Mouse (Mus musculus) colon, adult 2 months (tissue): ENCODE measurements around the gene Btbd19. TPM values are rescaled to one million over a fixed set of nuclear protein-coding genes. Genes with fewer than 3 reads are reported as not detected.

Experiments used
- polyA plus RNA-seq: library from polyadenylated mRNA; depleted of rRNA; stranded (reverse); fragments of >200 nt; gene quantifications from 2 replicates; pipeline ENCODE4 v1.2.3, GENCODE M21; 2012; rRNA removed

The Btbd19 gene
- polyA plus RNA-seq = 7.5 and 10.5 TPM in 2 replicates

DNA sequence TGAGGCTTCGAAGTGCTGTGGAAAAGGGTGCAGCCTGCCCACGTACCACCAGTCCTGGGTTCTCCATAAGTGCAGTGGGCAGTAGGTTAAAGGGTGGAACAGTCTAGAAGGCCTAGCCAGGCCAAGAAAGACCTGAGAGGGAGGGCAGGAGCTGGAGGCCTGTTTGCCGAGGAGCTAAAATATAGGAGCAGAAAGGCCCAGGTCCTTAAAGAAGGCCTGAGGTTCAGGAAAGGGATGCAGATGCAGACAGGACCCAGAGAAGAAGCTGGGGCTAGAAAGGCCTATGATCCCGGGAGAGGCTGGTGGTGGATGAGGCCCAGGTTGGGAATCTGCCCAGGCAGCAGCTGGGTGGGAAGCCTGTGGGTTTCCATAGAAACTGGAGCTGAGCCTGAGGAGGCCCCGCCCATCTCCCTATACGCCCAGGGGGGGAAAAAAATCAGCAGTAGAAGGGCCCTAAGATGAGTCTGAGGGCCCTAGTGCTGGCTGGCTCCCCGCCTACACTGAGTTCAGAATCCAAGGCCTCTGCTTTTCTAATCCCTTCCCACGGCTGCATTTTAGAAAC, at the start of gene Btbd19:
Gene Btbd19 (minus strand): TSS at position 378 of the 562 bp plus-strand sequence.

DNA sequence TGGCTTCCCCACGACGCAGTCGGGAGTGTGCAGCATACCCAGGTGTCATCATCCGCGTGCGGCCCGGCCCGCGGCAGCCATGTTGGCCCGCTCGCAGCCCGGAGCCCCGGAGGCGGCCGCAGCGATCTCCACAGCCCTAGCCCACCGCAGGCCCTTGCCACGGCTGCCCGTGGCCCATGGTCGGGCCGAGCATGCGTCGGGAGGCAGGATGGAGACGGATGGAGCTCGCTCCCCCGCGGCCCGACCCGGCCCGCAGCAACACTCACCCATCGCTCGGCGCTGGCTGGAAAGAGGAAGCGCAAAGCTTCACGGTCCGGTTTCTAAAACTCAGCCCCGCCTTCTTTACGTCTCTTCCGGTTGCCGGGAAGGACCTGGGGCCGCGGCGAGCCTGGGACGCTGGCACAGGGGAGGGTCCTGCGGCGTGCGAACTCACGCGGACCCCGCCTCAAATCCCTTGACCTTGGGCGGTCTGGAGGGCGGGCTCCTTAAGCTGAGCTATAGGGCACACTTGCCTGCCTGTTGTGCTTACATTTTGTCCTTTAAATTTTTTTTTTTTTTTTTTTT, 30.3 kb upstream of the Btbd19 start, which contains the start of gene Rps8:
Gene Rps8 (minus strand): TSS at position 452 of the 564 bp plus-strand sequence.

DNA sequence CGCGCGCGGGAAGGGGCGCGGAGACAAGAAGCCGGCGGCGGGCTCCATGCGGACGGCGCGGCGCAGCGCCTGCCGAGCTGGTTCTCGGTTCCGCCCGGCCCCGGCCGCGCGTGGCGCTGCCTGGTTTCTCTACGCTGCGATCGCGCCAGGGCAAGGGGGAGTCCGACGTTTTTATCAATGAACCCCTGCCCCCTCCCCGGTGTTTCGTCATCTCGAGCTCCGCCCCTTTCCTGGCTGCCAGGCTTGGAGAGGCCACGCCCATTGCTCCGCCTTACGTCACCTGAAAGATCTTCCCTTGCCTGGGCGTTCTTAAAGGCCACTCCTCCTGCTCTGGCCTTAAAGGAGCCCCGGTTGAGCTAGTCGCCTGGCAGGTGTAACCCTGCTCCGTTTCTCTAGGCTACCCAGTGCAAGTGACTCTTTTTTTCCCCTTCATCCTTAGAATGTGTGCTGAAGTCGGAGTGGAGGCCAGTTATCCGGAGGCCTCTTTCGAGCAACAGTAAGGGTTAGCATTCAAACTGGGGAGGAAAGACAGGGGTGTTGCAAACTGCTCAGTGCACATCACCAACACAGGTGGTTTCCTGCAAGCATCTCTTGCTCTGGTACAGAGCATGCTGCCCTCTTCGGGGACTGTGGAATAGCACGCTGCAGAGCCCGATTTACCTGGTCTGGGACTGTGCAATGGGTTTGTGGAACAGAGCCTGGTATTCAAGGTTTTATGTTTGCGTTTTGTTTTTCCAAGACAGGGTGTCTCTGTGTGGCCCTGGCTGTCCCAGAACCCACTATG, 8.5 kb upstream of the Btbd19 start, which contains the start of gene Plk3:
Gene Plk3 (minus strand): TSS at position 147 of the 784 bp plus-strand sequence.

DNA sequence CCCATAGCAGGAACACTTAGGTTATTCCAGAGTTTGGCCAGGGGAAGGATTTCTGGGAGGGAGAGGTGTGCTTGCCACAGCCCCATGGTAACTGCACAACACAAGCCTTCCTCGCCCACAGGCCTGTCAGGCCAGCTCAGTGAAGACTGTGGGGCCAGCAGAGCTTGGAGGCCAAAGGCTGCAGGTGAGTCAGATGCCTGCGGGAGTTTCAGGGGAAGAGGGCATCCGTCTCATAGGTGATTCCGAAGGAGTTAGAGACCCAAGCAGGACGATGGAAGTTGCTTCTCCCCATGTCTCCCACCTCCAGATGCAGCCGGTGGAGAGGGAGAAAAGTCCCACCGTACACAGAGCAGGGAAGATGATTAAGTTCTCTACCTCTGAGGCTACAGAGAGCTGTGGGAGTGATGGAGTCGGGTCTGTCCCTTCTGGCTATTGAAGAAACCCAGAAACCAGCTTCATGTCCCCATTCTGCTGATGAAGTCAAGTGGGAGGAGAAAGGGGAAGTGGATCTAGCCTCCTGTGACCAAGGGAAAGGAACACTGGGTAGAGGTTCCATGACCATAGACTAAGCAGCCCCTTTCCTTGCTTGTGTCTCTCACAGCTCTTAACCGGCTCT, 1.3 kb upstream of the Btbd19 start, which contains the start of gene Tctex1d4:
Gene Tctex1d4 (plus strand): TSS at position 120 of the 616 bp plus-strand sequence.

DNA sequence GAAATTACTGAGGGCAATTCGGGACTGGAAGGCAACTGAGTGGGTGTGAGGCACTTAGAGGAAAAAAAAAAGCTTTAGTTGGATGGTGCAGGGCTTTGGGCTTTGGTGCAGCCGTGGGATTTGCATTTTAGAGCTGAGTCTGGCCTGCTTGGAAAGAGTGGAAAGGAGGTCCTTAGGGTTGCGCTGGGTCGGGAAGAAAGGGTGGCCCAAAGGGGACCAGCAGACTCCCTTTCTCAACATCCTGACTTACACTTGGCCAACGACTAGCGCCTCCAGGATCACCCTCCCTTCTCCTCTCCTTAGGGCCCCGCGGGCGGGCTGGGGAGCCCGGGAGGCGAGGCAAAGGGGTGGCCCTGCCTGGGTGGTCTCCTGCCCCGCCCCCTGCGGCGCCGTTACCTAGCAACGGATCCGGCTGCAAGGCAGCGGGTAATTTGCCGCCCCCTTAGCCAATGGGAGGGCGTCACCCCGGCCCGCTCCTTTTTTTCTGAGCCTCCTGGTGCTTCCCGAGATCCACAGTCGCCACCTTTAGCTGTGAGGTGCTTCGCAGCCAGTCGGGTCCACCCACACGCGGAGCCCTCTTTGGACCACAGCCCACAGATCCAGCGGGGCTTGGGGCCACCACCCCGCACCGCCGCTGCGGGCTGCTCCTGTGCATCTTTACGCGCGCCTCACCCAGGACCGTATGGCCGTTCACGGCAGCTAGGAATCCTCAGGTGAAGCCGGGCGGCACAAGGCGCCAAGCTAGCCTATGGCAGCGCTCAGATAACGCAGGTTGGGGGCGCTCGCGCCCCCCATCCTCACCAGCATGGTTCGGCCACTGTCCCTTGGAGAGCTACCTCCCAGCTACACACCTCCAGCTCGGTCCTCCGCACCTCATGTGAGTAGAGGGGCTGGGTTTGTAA, 29.7 kb downstream of the Btbd19 start, which contains the start of gene Ptch2:
Gene Ptch2 (plus strand): TSS at position 525 of the 902 bp plus-strand sequence.

Other genes starting within 250 kb of the Btbd19 start
- 2.9 and 3.1 TPM in 2 replicates for gene Zswim5, start 248.3 kb downstream of the Btbd19 start, polyA plus RNA-seq
- gene Urod, start 131.3 kb downstream of the Btbd19 start, polyA plus RNA-seq = 39.6 and 41.4 TPM in 2 replicates
- gene Hectd3, start 130.4 kb downstream of the Btbd19 start, polyA plus RNA-seq = 157 and 168 TPM in 2 replicates
- 2.1 and 3.6 TPM in 2 replicates for gene Eif2b3, start 106.3 kb downstream of the Btbd19 start, polyA plus RNA-seq
- 5.2 and 6.2 TPM in 2 replicates for gene Ptch2, start 29.6 kb downstream of the Btbd19 start, polyA plus RNA-seq
- gene Tctex1d4, start 1.1 kb upstream of the Btbd19 start, polyA plus RNA-seq = 0.39 and 1.2 TPM in 2 replicates
- 55.5 and 93.9 TPM in 2 replicates for gene Plk3, start 8.2 kb upstream of the Btbd19 start, polyA plus RNA-seq
- gene Rps8, start 30.5 kb upstream of the Btbd19 start, polyA plus RNA-seq = 686 and 881 TPM in 2 replicates
- 2.2 and 3.2 TPM in 2 replicates for gene Kif2c, start 56.9 kb upstream of the Btbd19 start, polyA plus RNA-seq
- gene Tmem53, start 126.2 kb upstream of the Btbd19 start, polyA plus RNA-seq = 22.8 and 37.0 TPM in 2 replicates
- gene Armh1, start 126.4 kb upstream of the Btbd19 start, polyA plus RNA-seq = 0.09 and 0.28 TPM in 2 replicates